Mouse (Mus musculus) lung, adult 10 weeks (tissue): ENCODE data around the gene Ubac1. TPM values are rescaled to one million over a fixed set of nuclear protein-coding genes. Genes with fewer than 3 reads are reported as not detected.

ENCODE experiments used
- polyA plus RNA-seq: library from polyadenylated mRNA; stranded (reverse); fragments of 350-450 nt; fragmentation: Illumina TruSeq; extraction: RNeasy Lipid Tissue Mini Kit (QIAGEN cat#74804); gene quantifications from one replicate; pipeline ENCODE4 v1.2.3, GENCODE M21; 2014; ENCODE audit warnings: low read depth, low replicate concordance; ENCODE audit not compliant: insufficient read depth

Gene Ubac1
- polyA plus RNA-seq = 28.3 TPM

GRCm38 (mm10) chr2:26021561-26022257 lies at the start of gene Ubac1:
Ubac1 (minus strand) TSS chr2:26021747.

GRCm38 (mm10) chr2:25983159-25983907 lies 38.2 kb downstream of the Ubac1 start, which contains the start of gene Camsap1:
Camsap1 (minus strand) TSS chr2:25983282.

Other genes with a start within 250 kb of the Ubac1 start
- gene Lcn11, start 244.7 kb downstream of the Ubac1 start, polyA plus RNA-seq = not detected
- gene Gm13539, start 239.5 kb downstream of the Ubac1 start, polyA plus RNA-seq = not detected
- gene Glt6d1, start 205.9 kb downstream of the Ubac1 start, polyA plus RNA-seq = not detected
- not detected for gene Lcn9, start 198.6 kb downstream of the Ubac1 start, polyA plus RNA-seq
- gene Sohlh1, start 174.5 kb downstream of the Ubac1 start, polyA plus RNA-seq = not detected
- gene Kcnt1, start 158.0 kb downstream of the Ubac1 start, polyA plus RNA-seq = not detected
- 3.3 TPM for gene Camsap1, start 38.5 kb downstream of the Ubac1 start, polyA plus RNA-seq
- 4.7 TPM for gene Nacc2, start 101.5 kb upstream of the Ubac1 start, polyA plus RNA-seq
- gene Lhx3, start 186.5 kb upstream of the Ubac1 start, polyA plus RNA-seq = not detected
- gene Qsox2, start 215.8 kb upstream of the Ubac1 start, polyA plus RNA-seq = 12.8 TPM